Mouse (Mus musculus): ENCODE results near the gene Ddi2. TPM values are rescaled to one million over a fixed set of nuclear protein-coding genes. Genes with fewer than 3 reads are reported as not detected.

Gene Ddi2
- polyA plus RNA-seq, 1 experiment from 2014 or later, result 25.6 TPM

GRCm38 (mm10) chr4:141647187-141647586 is 76.0 kb downstream of the Ddi2 start:
- Histone ChIP-seq H3K27ac (no peak overlapping the region), H3K27me3 (replicated peaks) (no peaks in the 10 kb centered on the region), H3K36me3 (peaks cover 13% of the 10 kb centered on the region), H3K4me1 (peaks cover 18% of the 10 kb centered on the region), H3K9me3 (no peaks in the 10 kb centered on the region), H3K4me2 (replicated peaks) (no peak overlapping the region), H3K9ac (no peak overlapping the region), H3K4me3 (no peak overlapping the region)
- 87% methylated on average over 3 of the region's 3 CpGs for WGBS
- no peak for ATAC-seq (ENCODE audit: low FRiP score, low read depth)

- WGBS, result 93% methylated on average over 8 of the region's 8 CpGs
- Histone ChIP-seq H3K9me3 (no peaks in the 10 kb centered on the region), H3K36me3 (peaks cover 17% of the 10 kb centered on the region), H3K27ac (no peak overlapping the region), H3K4me2 (replicated peaks) (no peak overlapping the region), H3K27me3 (replicated peaks) (no peaks in the 10 kb centered on the region), H3K4me3 (no peak overlapping the region), H3K9ac (no peak overlapping the region), H3K4me1 (peaks cover 18% of the 10 kb centered on the region)
- ATAC-seq (ENCODE audit: low FRiP score, low read depth), result no peak
Observed at GRCm38 (mm10) chr4:141645988-141646387, 77.2 kb downstream of the Ddi2 start.

- WGBS, result 59% methylated on average over 7 of the region's 7 CpGs
- H3K36me3 ChIP-seq, result peaks cover 40% of the 10 kb centered on the region
- H3K4me1 ChIP-seq, result peaks cover 8% of the 10 kb centered on the region
- no peaks in the 10 kb centered on the region for H3K27me3 ChIP-seq (replicated peaks)
- H3K4me2 ChIP-seq (replicated peaks), result no peak overlapping the region
- H3K9ac ChIP-seq, result no peak overlapping the region
- no peaks in the 10 kb centered on the region for H3K9me3 ChIP-seq
- no peak overlapping the region for H3K4me3 ChIP-seq
- H3K27ac ChIP-seq, result no peak overlapping the region
- peak; percentile 33; the same call in 1 of the 2 replicates for ATAC-seq (ENCODE audit: low FRiP score, low read depth)
Observed at GRCm38 (mm10) chr4:141643118-141643855, 79.9 kb downstream of the Ddi2 start.

GRCm38 (mm10) chr4:141641961-141642811 is 81.0 kb downstream of the Ddi2 start:
- H3K9ac ChIP-seq, result no peak overlapping the region
- H3K27me3 ChIP-seq (replicated peaks), result no peaks in the 10 kb centered on the region
- ATAC-seq (ENCODE audit: low FRiP score, low read depth), result no peak
- H3K27ac ChIP-seq, result no peak overlapping the region
- H3K36me3 ChIP-seq, result peaks cover 49% of the 10 kb centered on the region
- no peak overlapping the region for H3K4me3 ChIP-seq
- H3K9me3 ChIP-seq, result no peaks in the 10 kb centered on the region
- H3K4me2 ChIP-seq (replicated peaks), result no peak overlapping the region
- H3K4me1 ChIP-seq, result peaks cover 8% of the 10 kb centered on the region
- WGBS, result 92% methylated on average over 25 of the region's 25 CpGs

- no peak for ATAC-seq (ENCODE audit: low FRiP score, low read depth)
- no peak overlapping the region for H3K4me3 ChIP-seq
- WGBS, result 97% methylated on average over 7 of the region's 7 CpGs
- H3K27ac ChIP-seq, result no peak overlapping the region
- H3K4me2 ChIP-seq (replicated peaks), result no peak overlapping the region
- no peaks in the 10 kb centered on the region for H3K27me3 ChIP-seq (replicated peaks)
- no peak overlapping the region for H3K9ac ChIP-seq
- H3K4me1 ChIP-seq, result peaks cover 8% of the 10 kb centered on the region
- no peaks in the 10 kb centered on the region for H3K9me3 ChIP-seq
- H3K36me3 ChIP-seq, result peaks cover 56% of the 10 kb centered on the region
Observed at GRCm38 (mm10) chr4:141641353-141641771, 81.9 kb downstream of the Ddi2 start.

GRCm38 (mm10) chr4:141639474-141639873 is 83.7 kb downstream of the Ddi2 start:
- Histone ChIP-seq H3K36me3 (peaks cover 63% of the 10 kb centered on the region), H3K4me3 (no peak overlapping the region), H3K4me2 (replicated peaks) (no peak overlapping the region), H3K9me3 (no peaks in the 10 kb centered on the region), H3K9ac (no peak overlapping the region), H3K27ac (no peak overlapping the region), H3K27me3 (replicated peaks) (no peaks in the 10 kb centered on the region), H3K4me1 (peaks cover 8% of the 10 kb centered on the region)
- WGBS, result 77% methylated on average over 11 of the region's 11 CpGs
- ATAC-seq (ENCODE audit: low FRiP score, low read depth), result no peak

- H3K4me3 ChIP-seq, result no peak overlapping the region
- H3K27me3 ChIP-seq (replicated peaks), result no peaks in the 10 kb centered on the region
- H3K27ac ChIP-seq, result no peak overlapping the region
- no peak overlapping the region for H3K9ac ChIP-seq
- no peak overlapping the region for H3K4me2 ChIP-seq (replicated peaks)
- peaks cover 82% of the 10 kb centered on the region for H3K36me3 ChIP-seq
- 95% methylated on average over 5 of the region's 5 CpGs for WGBS
- no peaks in the 10 kb centered on the region for H3K9me3 ChIP-seq
- no peaks in the 10 kb centered on the region for H3K4me1 ChIP-seq
- ATAC-seq (ENCODE audit: low FRiP score, low read depth), result no peak
Observed at GRCm38 (mm10) chr4:141636693-141637092, 86.5 kb downstream of the Ddi2 start.

GRCm38 (mm10) chr4:141635991-141636390 is 87.2 kb downstream of the Ddi2 start:
- ATAC-seq (ENCODE audit: low FRiP score, low read depth), result no peak
- H3K9me3 ChIP-seq, result no peaks in the 10 kb centered on the region
- H3K9ac ChIP-seq, result no peak overlapping the region
- H3K27ac ChIP-seq, result no peak overlapping the region
- peaks cover 82% of the 10 kb centered on the region for H3K36me3 ChIP-seq
- no peaks in the 10 kb centered on the region for H3K4me1 ChIP-seq
- no peak overlapping the region for H3K4me3 ChIP-seq
- no peak overlapping the region for H3K4me2 ChIP-seq (replicated peaks)
- whole genome bisulfite sequencing, result 86% methylated on average over 9 of the region's 9 CpGs
- H3K27me3 ChIP-seq (replicated peaks), result no peaks in the 10 kb centered on the region

- Histone ChIP-seq H3K4me3 (no peak overlapping the region), H3K9me3 (no peaks in the 10 kb centered on the region), H3K27ac (no peak overlapping the region), H3K36me3 (peaks cover 84% of the 10 kb centered on the region), H3K4me2 (replicated peaks) (no peak overlapping the region), H3K27me3 (replicated peaks) (no peaks in the 10 kb centered on the region), H3K4me1 (no peaks in the 10 kb centered on the region), H3K9ac (no peak overlapping the region)
- 94% methylated on average over 21 of the region's 21 CpGs for WGBS
- no peak for ATAC-seq (ENCODE audit: low FRiP score, low read depth)
Observed at GRCm38 (mm10) chr4:141632111-141632873, 90.9 kb downstream of the Ddi2 start.

- WGBS, result 95% methylated on average over 20 of the region's 20 CpGs
- Histone ChIP-seq H3K4me1 (no peaks in the 10 kb centered on the region), H3K9me3 (no peaks in the 10 kb centered on the region), H3K4me2 (replicated peaks) (no peak overlapping the region), H3K36me3 (peaks cover 81% of the 10 kb centered on the region), H3K9ac (no peak overlapping the region), H3K4me3 (no peak overlapping the region), H3K27me3 (replicated peaks) (no peaks in the 10 kb centered on the region), H3K27ac (no peak overlapping the region)
- no peak for ATAC-seq (ENCODE audit: low FRiP score, low read depth)
Observed at GRCm38 (mm10) chr4:141631250-141631649, 92.0 kb downstream of the Ddi2 start.

- Histone ChIP-seq H3K27me3 (replicated peaks) (no peaks in the 10 kb centered on the region), H3K4me3 (no peak overlapping the region), H3K9ac (no peak overlapping the region), H3K9me3 (no peaks in the 10 kb centered on the region), H3K4me2 (replicated peaks) (no peak overlapping the region), H3K36me3 (peaks cover 83% of the 10 kb centered on the region), H3K27ac (no peak overlapping the region), H3K4me1 (no peaks in the 10 kb centered on the region)
- 95% methylated on average over 11 of the region's 11 CpGs for WGBS
- no peak for ATAC-seq (ENCODE audit: low FRiP score, low read depth)
Observed at GRCm38 (mm10) chr4:141630021-141630420, 93.2 kb downstream of the Ddi2 start.

GRCm38 (mm10) chr4:141628661-141629060 is 94.6 kb downstream of the Ddi2 start:
- no peak overlapping the region for H3K4me3 ChIP-seq
- peaks cover 76% of the 10 kb centered on the region for H3K36me3 ChIP-seq
- 83% methylated on average over 14 of the region's 14 CpGs for WGBS
- H3K9me3 ChIP-seq, result no peaks in the 10 kb centered on the region
- no peak overlapping the region; the same call in 1 of the 2 replicates for H3K27ac ChIP-seq
- H3K4me2 ChIP-seq (replicated peaks), result no peak overlapping the region
- ATAC-seq (ENCODE audit: low FRiP score, low read depth), result no peak
- no peaks in the 10 kb centered on the region for H3K4me1 ChIP-seq
- H3K9ac ChIP-seq, result no peak overlapping the region
- H3K27me3 ChIP-seq (replicated peaks), result no peaks in the 10 kb centered on the region
